Comparison of ENCODE assay signal across 7 mouse cellular contexts in the genomic region with DNA sequence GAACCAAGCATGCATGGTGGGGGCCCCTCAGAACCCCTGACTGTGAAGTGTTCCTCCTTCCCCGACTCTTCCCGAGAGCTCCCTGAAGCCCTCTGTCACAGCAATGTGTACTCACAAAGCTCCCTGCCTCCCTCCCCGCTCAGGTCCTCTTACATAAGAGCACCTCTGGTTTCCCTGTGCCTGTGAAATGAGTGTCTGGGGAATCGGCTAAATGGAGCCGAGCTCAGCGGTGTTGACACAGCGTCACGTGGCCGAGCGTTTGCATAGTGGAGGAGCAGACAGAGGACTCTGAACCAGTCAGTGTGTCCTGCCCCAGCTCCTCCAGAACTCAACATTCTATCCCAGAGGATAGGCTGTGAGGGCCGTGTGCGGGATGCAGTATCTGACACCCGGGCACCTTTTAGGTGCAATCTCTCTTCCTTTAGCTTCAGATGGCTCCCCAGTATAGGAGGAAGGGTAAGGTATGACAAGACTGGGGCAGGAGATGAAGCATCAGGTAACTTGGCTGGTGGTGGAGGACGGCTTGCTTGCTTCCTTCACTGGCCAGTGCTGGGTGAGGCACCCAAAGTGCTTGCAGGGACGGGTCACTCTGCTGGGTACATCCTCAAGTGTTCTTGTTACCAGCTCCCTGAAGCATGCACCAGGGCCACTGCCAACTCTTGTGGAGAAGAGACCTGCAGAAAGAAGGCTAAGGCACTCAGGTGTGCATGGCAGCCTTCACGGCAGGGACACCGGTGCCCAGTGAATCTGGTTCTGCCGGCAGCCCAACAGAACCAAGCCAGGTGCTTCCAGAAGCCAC.
DNase-seq lines count a peak whose midpoint lies in the region; ATAC-seq lines count a peak whose summit lies in the region.

No protein-coding gene starts in this region.

- 0 out of 2 replicates have a peak overlapping the region, but pooled peaks have one; percentile 25 for H3K9ac ChIP-seq in heart, embryonic 15.5 days

- H3K4me2 ChIP-seq in heart, embryonic 15.5 days = no peak overlapping the region

- no peaks in the 10 kb centered on the region for H3K27me3 ChIP-seq in heart, embryonic 15.5 days

- H3K4me1 ChIP-seq in heart, embryonic 15.5 days (replicated peaks) = peaks cover 63% of the 10 kb centered on the region

- no peaks in the 10 kb centered on the region for H3K9me3 ChIP-seq in heart, embryonic 15.5 days (replicated peaks)

- 51% methylated on average over 18 of the region's 18 CpGs for WGBS in heart, embryonic 15.5 days

- peak; percentile 43 for DNase-seq in retina, embryonic 14.5 days (ENCODE audit: low spot score)
- DNase-seq in retina, postnatal 1 day = no peak
- DNase-seq in kidney, postnatal 25 days = peak; percentile 82 to 94
- peak; percentile 68 to 73 for DNase-seq in lung, postnatal 4 days
- no peak for DNase-seq in thymus, postnatal 14 days
- no peak for DNase-seq in thymus, adult 18-20 months

- H3K36me3 ChIP-seq in heart, embryonic 15.5 days = no peaks in the 10 kb centered on the region

- H3K27ac ChIP-seq in heart, embryonic 15.5 days = no peak overlapping the region

- no peak for ATAC-seq in heart, embryonic 15.5 days (replicated peaks; ENCODE audit: insufficient number of reproducible peaks, insufficient read depth, low FRiP score, low read depth)

- no peak overlapping the region for H3K4me3 ChIP-seq in heart, embryonic 15.5 days

Comparison
In these comparisons a context has a peak if more than half of its experiments do, and no peak if none do; other contexts are left out.
1. DNase-seq: peak in retina, embryonic 14.5 days (single experiment), kidney, postnatal 25 days (2 of 2) and lung, postnatal 4 days (2 of 2); none in retina, postnatal 1 day (single experiment), thymus, postnatal 14 days (single experiment) and thymus, adult 18-20 months (0 of 2).